Comparison of ENCODE assay signal across 8 mouse cellular contexts in genomic region chr7:88130488-88130849, GRCm38 (mm10).
A peak's percentile ranks its signal among the peaks of the same experiment; 100 is the strongest.
DNase-seq lines count a peak whose midpoint lies in the region; ATAC-seq and TF ChIP-seq lines count a peak whose summit lies in the region.

No protein-coding gene starts in this region.

- DNase-seq in kidney, postnatal 10 days = peak; percentile 2
- DNase-seq in kidney, adult 2 months = no peak
- DNase-seq in forebrain, embryonic 10.5 days (ENCODE audit: extremely low spot score, low spot score) = peak; percentile 21
- DNase-seq in adrenal gland, postnatal 10 days = no peak
- no peak for DNase-seq in thymus, postnatal 4 days
- DNase-seq in adrenal gland, adult 18-20 months (ENCODE audit: low spot score in 2 of 2) = no peak

- no peaks in the 10 kb centered on the region for H3K36me3 ChIP-seq in kidney, adult 2 months (ENCODE audit: control insufficient read depth, insufficient read depth, low read length)
- H3K36me3 ChIP-seq in forebrain, embryonic 10.5 days (replicated peaks) = no peaks in the 10 kb centered on the region
- H3K36me3 ChIP-seq in intestine, embryonic 16.5 days (ENCODE audit: control insufficient read depth, insufficient read depth, low read length) = no peaks in the 10 kb centered on the region
- no peaks in the 10 kb centered on the region for H3K36me3 ChIP-seq in neural tube, embryonic 12.5 days

- H3K4me2 ChIP-seq in intestine, embryonic 16.5 days (ENCODE audit: low read depth, low read length) = peak overlapping the region; percentile 61
- peak overlapping the region; percentile 77 for H3K4me2 ChIP-seq in neural tube, embryonic 12.5 days (replicated peaks)

- H3K27ac ChIP-seq in kidney, adult 2 months (ENCODE audit: insufficient read depth, low read depth, low read length) = no peak overlapping the region
- H3K27ac ChIP-seq in forebrain, embryonic 10.5 days = peak overlapping the region; percentile 65
- no peak overlapping the region for H3K27ac ChIP-seq in intestine, embryonic 16.5 days (ENCODE audit: low read length)
- no peak overlapping the region for H3K27ac ChIP-seq in neural tube, embryonic 12.5 days

- H3K4me3 ChIP-seq in kidney, adult 2 months (ENCODE audit: insufficient read depth, low read depth, low read length) = no peak overlapping the region
- H3K4me3 ChIP-seq in forebrain, embryonic 10.5 days = peak overlapping the region; percentile 53
- H3K4me3 ChIP-seq in intestine, embryonic 16.5 days (ENCODE audit: low read length) = peak overlapping the region; percentile 38
- peak overlapping the region; percentile 37 for H3K4me3 ChIP-seq in neural tube, embryonic 12.5 days

- TF ChIP-seq POLR2A in kidney, adult 2 months (IDR thresholded peaks at IDR 0.05; ENCODE audit: low read depth, low read length) = no peak

- no peaks in the 10 kb centered on the region for H3K27me3 ChIP-seq in kidney, adult 2 months (replicated peaks; ENCODE audit: control insufficient read depth, insufficient read depth, low read length)
- peaks cover 42% of the 10 kb centered on the region for H3K27me3 ChIP-seq in forebrain, embryonic 10.5 days (ENCODE audit: poor library complexity, severe bottlenecking)
- peaks cover 9% of the 10 kb centered on the region for H3K27me3 ChIP-seq in intestine, embryonic 16.5 days (replicated peaks; ENCODE audit: control insufficient read depth, insufficient read depth, low read length)
- 0 out of 2 replicates have a peak, but pooled peaks cover 9% of the 10 kb centered on the region for H3K27me3 ChIP-seq in neural tube, embryonic 12.5 days (replicated peaks)

- H3K9me3 ChIP-seq in forebrain, embryonic 10.5 days = no peaks in the 10 kb centered on the region
- H3K9me3 ChIP-seq in intestine, embryonic 16.5 days (ENCODE audit: control insufficient read depth, low read length) = no peaks in the 10 kb centered on the region
- H3K9me3 ChIP-seq in neural tube, embryonic 12.5 days = no peaks in the 10 kb centered on the region

- 26% methylated on average over 22 of the region's 22 CpGs for WGBS in kidney, adult 2 months
- 25% methylated on average over 22 of the region's 22 CpGs for WGBS in forebrain, embryonic 10.5 days
- 30% methylated on average over 22 of the region's 22 CpGs for whole genome bisulfite sequencing in intestine, embryonic 16.5 days
- WGBS in neural tube, embryonic 12.5 days = 29% methylated on average over 22 of the region's 22 CpGs

- no peaks in the 10 kb centered on the region for H3K4me1 ChIP-seq in kidney, adult 2 months (ENCODE audit: control insufficient read depth, insufficient read depth, low read length)
- peaks cover 15% of the 10 kb centered on the region for H3K4me1 ChIP-seq in forebrain, embryonic 10.5 days
- H3K4me1 ChIP-seq in intestine, embryonic 16.5 days (ENCODE audit: control insufficient read depth, insufficient read depth, low read length) = peaks cover 13% of the 10 kb centered on the region; the same call in 1 of the 2 replicates
- peaks cover 7% of the 10 kb centered on the region; the same call in 1 of the 2 replicates for H3K4me1 ChIP-seq in neural tube, embryonic 12.5 days

- TF ChIP-seq CTCF in kidney, adult 2 months (conservative IDR thresholded peaks at IDR 0.05; ENCODE audit: insufficient read depth, insufficient read length, low read depth, low read length) = no peak

- ATAC-seq in intestine, embryonic 16.5 days = no peak
- no peak; the same call in 1 of the 2 replicates for ATAC-seq in neural tube, embryonic 12.5 days (ENCODE audit: low FRiP score, low read depth)

- peak overlapping the region; percentile 42 for H3K9ac ChIP-seq in intestine, embryonic 16.5 days (ENCODE audit: low read depth, low read length)
- peak overlapping the region; percentile 56 for H3K9ac ChIP-seq in neural tube, embryonic 12.5 days

Comparison
In these comparisons a context has a peak if more than half of its experiments do, and no peak if none do; other contexts are left out.
1. DNase-seq: peak in kidney, postnatal 10 days (single experiment) and forebrain, embryonic 10.5 days (single experiment); none in kidney, adult 2 months (single experiment), adrenal gland, postnatal 10 days (single experiment), thymus, postnatal 4 days (single experiment) and adrenal gland, adult 18-20 months (0 of 2).